In genomic region chr5:142550706-142551652, GRCm38 (mm10) we compare ENCODE assay signal across 8 mouse cellular contexts. TPM values are rescaled to one million over a fixed set of nuclear protein-coding genes. Genes with fewer than 3 reads are reported as not detected.
DNase-seq lines count a peak whose midpoint lies in the region.

TSS of gene Radil (minus strand) at chr5:142551098.

- H3K4me1 ChIP-seq in megakaryocyte, embryonic 14.5 days: peaks cover 22% of the 10 kb centered on the region

- peak within 1 kb of the TSS; percentile 92 for H3K4me3 ChIP-seq in megakaryocyte, embryonic 14.5 days (replicated peaks)

- H3K9me3 ChIP-seq in megakaryocyte, embryonic 14.5 days: 0 out of 2 replicates have a peak, but pooled peaks cover 2% of the 10 kb centered on the region

- H3K36me3 ChIP-seq in megakaryocyte, embryonic 14.5 days (replicated peaks; ENCODE audit: low read length): no peaks in the 10 kb centered on the region

- peak; percentile 87 to 91 for DNase-seq in adrenal gland, adult 18-20 months (ENCODE audit: low spot score in 2 of 2)
- DNase-seq in embryo, embryonic 10.5 days (ENCODE audit: low spot score): peak; percentile 98
- peak; percentile 98 for DNase-seq in gastrocnemius, postnatal 10 days
- peak; percentile 69 for DNase-seq in hindlimb bud, embryonic 11.5 days (ENCODE audit: extremely low spot score, low read depth, low spot score)
- DNase-seq in left cerebral cortex, adult 8-10 months (ENCODE audit: low spot score in 2 of 2): peak; percentile 94 to 98
- peak; percentile 99 for DNase-seq in right cerebral cortex, postnatal 10 days (ENCODE audit: low spot score in 2 of 2)
- peak; percentile 97 for DNase-seq in urinary bladder, postnatal 14 days (ENCODE audit: low spot score)

- H3K27me3 ChIP-seq in megakaryocyte, embryonic 14.5 days (replicated peaks): peaks cover 58% of the 10 kb centered on the region

RNA-seq across cellular contexts. Expression of gene Radil, which starts in this region (rescaled TPM):
- 1 to 10 TPM; 3.4 to 5.4 TPM for total RNA-seq in adrenal gland, adult 18-20 months (2021)
- 1 to 10 TPM; 2.7 to 2.9 TPM for total RNA-seq in gastrocnemius, postnatal 10 days (2021)
- total RNA-seq in left cerebral cortex, adult 8-10 months (2022): 10 to 100 TPM; 15.1 to 24.0 (median 17.9) TPM
- polyA plus RNA-seq in megakaryocyte, embryonic 14.5 days (2012; ENCODE audit: insufficient read depth, low replicate concordance): 1.9 TPM in 1 of 2 replicates, not detected in the other

Comparison
In these comparisons a context has a peak if more than half of its experiments do, and no peak if none do; other contexts are left out.
1. Peak in every context shown above with its lines: DNase-seq and H3K4me3 ChIP-seq.